Mouse (Mus musculus) kidney, postnatal 14 days (tissue): ENCODE measurements around the gene Cdr1.

ENCODE experiments used
- DNase-seq: peaks from one replicate; pipeline ENCODE4 v3.0.0; 2022; ENCODE audit warnings: mixed read lengths

Cdr1 gene

GRCm38 (mm10) chrX:61185458-61185857 is at the start of gene Cdr1:
Gene Cdr1, minus strand, starts transcription at chrX:61185558.
- DNase-seq: no peak

- no peak for DNase-seq
Observed at GRCm38 (mm10) chrX:61185869-61186268, 511 bp upstream of the Cdr1 start.

DNA sequence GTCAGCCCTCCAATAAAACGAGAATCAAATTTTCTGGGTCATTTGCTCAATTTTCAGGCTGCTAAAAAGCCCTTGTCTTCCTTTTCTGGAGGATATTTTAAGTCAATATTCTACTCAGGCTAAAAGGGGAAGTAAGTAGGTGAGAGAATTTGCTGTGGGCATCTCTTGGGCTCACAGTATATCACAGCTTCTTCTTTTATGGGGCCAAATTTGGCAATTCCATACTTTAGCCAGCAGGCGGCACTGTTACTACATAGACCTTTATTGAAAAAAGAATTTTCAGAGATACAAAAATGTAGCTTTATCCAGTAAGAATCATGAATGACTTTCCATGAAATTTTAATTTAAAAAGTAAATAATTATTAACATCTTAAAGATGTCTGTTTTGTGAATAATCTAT is 18.8 kb downstream of the Cdr1 start:
- DNase-seq: no peak

- DNase-seq: no peak
Observed at GRCm38 (mm10) chrX:61161249-61161648, 24.1 kb downstream of the Cdr1 start.

- DNase-seq: no peak
Observed at GRCm38 (mm10) chrX:61154657-61155256, 30.6 kb downstream of the Cdr1 start.

DNA sequence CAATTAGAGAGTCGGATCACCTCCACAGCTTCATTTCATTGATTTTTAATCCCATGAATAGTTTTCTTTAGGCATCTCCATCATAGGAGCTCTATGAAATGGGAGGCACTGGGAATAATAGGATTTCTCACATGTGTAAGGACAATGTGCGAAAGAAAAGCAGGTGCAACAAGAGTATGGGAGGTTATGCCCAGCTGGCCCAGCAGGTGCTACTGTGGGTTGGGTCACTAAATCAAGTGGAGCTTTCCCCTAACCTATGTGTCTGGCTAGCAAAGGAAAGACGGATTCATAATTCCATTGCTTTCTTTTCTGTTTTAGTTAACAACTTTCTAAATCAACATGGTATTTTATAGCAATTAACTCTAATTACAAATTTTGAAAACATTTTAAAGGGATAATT is 31.1 kb downstream of the Cdr1 start:
- DNase-seq: no peak

GRCm38 (mm10) chrX:61146569-61146968 is 38.8 kb downstream of the Cdr1 start:
- DNase-seq: no peak

DNA sequence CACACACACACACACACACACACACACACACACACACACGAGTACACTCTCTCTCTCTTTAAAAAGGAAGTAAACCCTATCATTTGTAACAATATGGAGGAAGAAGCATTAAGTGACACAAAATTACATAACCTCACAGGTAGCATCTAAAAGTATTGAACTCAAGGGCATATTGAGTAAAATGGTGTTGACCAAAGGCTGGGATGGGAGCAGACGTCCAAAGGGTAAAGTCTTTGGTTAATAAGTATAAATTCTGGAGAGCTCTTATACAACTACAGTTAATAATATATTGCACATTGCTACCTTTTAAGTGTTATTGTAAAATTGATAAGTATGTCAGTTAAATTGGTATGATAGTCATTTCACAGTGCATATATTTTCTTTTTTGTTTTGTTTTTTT is 39.9 kb downstream of the Cdr1 start:
- no peak for DNase-seq

DNA sequence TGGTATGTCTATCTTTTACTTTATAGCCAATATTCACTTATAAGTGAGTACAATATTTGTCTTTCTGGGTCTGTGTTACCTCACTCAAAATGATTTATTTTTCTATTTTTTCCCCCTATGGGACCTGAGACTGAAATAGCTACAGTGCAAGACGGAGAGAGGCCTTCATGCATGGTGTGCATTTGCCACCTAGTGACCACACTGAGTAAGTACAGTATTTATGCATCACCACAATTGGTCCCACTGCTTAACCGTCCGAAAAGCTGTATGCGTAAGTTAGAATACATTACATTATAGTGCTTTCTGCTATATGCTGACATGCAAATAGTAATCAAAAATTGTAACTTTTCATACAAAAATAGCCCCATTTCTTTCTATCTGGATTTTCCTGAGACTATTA is 50.8 kb downstream of the Cdr1 start:
- DNase-seq: no peak
